Mouse (Mus musculus) cerebral cortex, adult 2 months (tissue): ENCODE data around the gene Cers6.

Source experiments
- WGBS: fragments of 180-500 bp; shearing (Covaris S2); methylation state at CpG from one replicate; pipeline ENCODE4 v1.1.7; 2018; 5-methylcytosine and 5-hydroxymethylcytosine counted together

Cers6 gene

DNA sequence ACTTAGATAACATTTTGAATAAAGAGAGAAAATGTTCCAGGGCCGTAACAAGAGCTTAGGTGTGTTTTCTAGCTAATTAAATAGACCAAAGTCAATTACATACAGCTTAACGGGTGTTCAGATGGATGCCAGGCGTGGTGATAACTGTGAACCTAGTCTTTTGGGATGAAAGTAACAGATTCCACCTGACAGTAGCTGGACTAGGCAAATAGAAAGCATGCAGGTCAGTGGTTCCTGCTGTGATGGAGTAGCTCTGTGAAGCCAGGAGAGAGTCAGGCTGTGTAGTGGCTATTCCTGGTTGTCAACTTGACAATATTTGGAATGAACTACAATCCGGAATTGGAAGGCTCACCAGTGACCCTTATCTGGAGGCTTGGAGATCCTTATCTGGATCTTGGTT, 56.3 kb downstream of the Cers6 start:
- WGBS, result 87% methylated on average over 4 of the region's 4 CpGs

DNA sequence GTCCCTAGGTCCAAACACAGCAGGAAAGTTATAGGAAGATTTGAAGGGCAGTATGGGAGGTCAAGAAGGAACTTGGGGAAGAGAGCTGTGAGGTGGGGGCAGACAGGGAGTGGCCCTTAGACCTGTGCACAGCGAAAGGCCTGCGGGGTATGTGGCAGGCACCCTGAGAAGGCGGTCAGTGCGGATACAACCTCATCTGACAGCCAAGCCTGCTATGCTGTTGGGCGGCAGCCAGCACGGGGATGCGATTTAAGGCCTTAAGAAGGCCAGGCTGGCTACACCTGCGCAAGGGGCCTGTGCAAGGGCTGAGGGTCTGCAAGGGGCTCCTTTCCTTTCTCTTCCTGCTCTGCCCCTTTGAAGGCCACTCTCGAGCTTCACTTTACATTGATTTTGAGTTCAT, 63.1 kb downstream of the Cers6 start:
- 79% methylated on average over 9 of the region's 9 CpGs for WGBS

DNA sequence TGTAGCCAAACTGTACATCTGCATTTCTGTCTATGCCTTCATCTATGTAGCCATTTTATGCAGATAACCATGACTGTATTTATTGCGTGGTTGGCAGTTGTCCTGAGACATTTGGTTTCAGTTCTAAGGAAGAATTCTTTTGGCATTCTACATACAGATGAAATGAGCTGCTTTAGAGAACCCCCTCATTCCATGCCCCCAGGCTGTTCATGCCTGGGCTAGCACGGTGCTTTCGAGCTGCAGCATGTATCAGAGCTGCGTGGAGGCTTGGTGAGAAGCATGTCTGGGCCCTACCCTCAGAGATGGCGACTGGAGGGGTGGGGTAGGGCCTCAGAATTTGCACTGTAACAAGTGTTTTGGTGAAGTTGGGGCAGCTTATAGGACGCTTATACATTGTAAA, 64.3 kb downstream of the Cers6 start:
- WGBS, result 55% methylated on average over 6 of the region's 6 CpGs

DNA sequence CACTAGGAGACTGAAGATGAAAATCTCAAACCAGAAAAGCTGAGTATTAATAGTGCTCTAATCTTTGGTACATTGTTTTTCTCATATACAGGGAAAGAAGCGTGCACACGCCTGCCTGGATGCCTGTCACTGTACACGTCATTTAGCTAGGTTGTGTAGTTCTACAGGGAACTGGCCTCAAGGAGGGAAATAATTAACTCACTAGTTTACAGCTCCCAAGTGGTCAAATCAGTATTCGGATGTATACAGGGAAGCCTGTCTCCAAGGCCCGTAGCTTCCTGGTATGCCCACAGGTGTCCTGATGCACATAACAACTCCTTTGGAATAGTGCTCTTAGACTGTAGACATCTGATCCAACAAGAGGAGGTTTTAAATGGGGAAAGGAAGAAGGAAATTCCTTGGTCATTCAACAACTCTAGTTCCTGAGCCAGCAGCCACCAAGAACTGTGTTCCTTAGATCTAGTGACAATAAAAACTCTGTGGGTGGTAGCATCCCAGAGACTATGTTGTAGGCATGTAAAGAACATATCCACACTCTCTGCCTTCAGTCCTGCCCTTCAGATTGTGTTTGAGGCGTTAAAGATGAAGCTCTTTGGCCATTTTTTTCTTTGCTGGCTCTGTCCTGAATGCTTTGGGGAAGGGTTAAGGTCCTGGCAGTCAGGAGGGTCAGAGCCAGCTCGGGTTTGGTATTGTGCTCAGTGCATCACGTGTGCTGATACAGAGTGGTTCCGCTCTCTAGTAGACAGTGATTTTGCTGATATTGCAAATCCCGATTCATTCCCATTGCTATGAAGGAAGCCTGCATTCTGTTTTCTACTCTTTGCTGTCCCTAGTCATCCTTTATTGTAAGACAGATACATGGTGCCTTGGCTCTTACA, 65.9 kb downstream of the Cers6 start:
- WGBS, result 88% methylated on average over 10 of the region's 10 CpGs

DNA sequence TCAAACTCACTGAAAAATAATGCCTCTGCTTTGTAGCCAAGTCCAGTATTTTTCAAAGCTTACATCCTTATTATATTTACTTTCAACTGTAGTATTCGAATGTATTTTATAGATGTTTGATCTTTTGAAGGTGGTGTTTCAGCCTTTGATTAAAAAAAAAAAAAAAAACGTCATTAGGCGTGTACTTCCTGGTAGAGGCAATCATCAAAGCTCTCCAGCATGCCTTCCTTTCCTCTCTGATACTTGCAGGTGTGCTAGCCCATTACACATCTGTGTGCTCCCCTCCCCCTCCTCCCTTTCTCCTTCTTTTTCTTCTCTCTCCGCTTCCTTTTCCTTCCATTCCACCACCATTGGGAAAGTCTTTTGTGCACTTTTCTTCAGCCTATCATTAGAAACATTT, 71.0 kb downstream of the Cers6 start:
- WGBS, result 61% methylated on average over 4 of the region's 4 CpGs

DNA sequence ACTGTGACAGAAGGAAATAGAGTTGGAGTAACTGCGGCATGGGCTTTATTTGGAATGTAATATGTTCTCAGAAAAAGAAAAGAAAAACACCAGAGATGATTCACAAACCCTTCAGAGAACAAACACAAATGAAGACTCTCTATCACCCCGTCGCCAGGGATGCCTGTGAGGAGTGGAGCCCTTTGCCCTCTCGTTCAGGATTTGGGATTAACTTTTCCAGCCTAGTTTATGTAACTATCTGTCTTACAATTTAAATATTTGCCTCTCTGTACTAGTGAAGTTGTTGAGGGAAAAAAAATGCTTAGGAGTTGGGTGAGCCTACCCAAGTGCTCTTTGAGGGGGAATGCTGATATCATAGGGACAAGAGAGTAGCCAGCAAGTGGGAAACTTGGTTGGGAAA, 71.4 kb downstream of the Cers6 start:
- WGBS, result 63% methylated on average over 4 of the region's 4 CpGs

DNA sequence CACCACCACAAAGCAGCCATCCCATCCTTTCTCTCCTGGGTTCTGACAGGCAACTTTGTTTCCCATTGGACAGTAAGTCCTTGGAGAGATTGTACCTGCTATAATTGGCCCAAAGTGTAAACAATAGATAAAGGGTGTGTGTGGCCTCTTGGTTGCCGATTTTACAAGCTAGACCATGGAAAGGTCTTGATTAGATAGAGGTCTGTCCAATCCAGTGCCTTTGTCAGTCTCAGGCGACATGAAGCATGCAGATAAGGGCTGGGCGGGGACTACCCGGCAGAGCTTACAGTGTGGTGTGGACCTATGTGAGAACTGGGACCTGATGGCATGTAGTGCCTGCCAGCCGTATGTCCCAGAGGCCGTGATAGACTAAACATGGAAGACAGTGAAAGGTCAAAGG, 73.4 kb downstream of the Cers6 start:
- WGBS, result 78% methylated on average over 6 of the region's 6 CpGs

DNA sequence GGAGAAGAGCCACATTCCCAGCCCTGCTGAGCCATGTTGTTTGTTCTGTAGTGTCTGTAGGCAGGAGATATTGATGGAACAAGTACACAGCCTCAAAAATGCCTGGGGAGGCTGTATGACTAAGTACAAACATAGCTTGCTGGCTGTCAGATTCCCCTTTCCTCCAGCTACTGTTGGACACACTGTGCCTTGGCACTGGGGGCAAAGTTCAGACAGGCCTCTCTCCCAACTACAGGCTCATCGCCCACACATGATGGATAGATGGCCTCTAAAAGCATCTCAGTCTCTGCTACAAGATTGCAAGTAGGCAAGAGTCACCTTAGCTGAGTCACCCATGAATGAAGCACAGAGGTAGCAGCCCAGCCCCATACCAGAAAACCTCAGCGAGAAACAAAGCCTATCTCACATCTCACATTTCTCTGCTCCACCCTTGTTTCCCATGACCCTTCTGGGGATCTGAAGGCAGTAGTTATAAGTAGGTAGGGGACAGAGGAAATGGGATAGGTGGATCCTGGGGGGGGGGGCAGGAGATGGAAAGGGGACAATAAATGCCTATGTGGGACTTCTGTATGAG, 74.6 kb downstream of the Cers6 start:
- WGBS, result 81% methylated on average over 2 of the region's 2 CpGs

DNA sequence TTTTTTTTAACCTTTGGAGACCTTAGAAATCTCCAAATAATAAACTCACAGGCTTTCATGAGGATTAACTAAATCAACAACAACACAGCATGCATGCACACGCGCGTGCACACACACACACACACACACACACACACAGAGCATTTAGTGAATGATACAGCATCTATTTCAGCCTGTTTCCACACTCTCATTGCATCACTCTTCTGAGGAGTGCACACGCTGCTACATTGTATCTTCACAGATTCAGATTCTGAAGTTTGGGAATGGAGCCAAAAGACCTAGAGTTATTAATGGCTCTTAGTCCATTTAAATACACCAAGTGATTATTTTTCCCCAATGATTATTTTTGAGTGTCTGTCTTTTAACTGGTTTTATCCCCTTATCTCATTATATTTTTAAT, 75.5 kb downstream of the Cers6 start:
- 90% methylated on average over 4 of the region's 4 CpGs for WGBS

DNA sequence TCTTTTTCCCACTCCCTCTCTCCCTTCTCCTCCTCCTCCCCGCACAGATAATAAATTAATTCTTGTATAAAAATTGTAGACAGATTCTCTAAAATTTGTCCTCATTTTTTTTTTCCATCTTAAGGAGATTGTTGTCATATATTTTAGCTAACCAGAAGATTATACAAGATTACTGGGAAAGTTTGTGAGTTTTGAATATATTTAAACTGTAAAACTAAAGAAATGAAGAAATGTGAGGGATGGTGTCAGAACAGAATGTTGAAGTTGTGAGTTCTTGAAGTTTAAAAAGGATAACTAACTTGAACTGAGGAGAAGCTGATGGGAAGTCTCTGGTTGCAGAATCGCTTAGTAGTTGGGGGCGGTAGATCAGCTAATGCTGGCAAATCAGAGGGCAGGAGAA, 76.6 kb downstream of the Cers6 start:
- 66% methylated on average over 3 of the region's 3 CpGs for WGBS

DNA sequence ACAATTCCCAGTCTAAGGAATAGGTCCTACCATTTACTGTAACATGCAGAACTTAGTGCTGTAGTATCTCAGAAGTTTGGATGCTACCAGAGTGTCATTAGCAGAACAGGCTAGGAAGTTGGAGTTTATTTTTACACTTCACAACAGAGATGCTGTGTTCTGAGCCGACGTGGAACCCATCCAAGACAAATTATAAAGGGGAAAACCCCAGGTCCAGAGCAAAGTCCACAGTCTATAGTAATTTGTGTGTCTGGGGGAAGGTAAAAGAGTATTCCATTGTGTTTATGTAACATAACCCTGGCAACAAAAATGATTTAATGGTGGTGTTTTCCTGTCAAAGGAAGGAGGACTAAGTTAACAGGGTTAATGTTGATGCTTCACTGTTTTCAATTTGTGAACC, 83.7 kb downstream of the Cers6 start:
- 63% methylated on average over 2 of the region's 2 CpGs for WGBS

DNA sequence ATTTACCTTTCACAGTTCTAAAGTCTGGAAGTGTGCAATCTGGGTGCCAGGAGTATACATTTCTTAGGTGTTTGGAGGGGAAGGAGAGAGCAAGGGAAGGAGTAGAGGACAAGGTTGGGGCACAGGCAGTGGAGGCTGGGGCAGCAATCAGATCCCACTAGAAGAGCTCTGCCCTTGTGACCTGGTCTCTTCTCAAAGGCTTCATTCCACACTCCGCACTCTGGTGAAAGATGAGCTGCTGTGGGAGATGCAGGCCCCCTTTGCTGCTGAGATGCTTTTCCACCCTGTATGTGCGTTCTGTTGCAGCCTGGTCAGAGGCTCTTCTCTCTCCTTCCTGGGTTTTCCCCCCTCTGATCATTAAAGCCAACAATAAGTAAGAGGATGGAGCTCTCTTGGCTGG, 84.7 kb downstream of the Cers6 start:
- WGBS, result 98% methylated on average over 2 of the region's 2 CpGs

DNA sequence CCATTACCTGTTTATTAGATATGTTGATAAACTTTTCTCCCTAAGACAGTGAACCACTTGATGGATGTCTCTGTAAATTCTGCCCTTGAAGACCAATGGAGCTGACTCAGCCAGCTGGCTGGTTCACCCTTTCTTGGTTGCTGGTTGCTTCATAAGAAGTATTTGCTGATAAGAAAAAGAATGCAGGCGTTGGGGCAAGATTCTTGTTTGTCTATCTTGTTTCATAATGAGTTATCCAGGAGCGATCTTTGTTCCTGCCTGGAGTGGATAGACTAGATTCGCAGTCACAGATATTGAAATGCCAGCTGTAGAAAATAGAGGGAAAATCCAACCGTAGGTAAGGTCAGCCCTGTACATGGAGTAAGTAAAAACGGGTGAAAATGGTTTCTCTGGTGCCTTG, 85.6 kb downstream of the Cers6 start:
- WGBS, result 94% methylated on average over 5 of the region's 5 CpGs

DNA sequence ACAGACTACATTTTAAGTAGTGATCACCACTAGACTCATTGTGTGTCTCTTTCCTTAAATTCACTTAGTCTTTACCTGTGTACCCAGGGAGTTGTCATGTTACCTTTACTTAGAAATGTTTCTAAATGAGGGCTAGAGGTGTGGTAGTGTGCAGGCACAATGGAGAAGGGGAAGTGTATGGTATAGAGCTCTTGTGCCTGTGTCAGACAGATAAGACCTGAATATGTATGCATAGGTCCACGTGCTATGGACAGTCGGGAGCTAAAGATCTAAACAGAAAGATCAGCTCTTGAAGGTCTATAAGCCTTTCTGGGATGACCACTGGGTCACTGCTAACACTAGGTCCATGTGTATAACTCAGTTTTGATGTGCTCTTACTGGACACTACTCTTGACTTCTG, 87.9 kb downstream of the Cers6 start:
- WGBS, result 94% methylated on average over 2 of the region's 2 CpGs

DNA sequence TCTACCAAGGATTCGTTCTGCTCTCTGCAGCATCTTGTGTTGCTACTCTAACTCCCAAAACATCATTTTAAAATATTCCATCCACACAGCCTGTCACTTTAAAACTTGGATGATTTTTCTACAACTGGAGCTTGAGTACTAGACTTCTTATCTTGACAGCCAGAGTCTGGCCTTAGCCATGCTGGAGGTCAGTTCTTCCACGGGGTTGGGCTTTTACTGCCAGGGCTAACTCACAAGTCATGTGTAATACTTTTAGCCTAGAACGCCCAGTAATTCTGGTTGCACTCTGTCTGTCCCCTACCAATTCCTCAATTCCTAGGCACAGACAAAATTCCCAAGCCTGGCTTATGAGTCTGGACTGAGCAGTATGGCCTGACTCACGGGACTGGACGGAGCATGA, 88.5 kb downstream of the Cers6 start:
- 82% methylated on average over 5 of the region's 5 CpGs for WGBS

DNA sequence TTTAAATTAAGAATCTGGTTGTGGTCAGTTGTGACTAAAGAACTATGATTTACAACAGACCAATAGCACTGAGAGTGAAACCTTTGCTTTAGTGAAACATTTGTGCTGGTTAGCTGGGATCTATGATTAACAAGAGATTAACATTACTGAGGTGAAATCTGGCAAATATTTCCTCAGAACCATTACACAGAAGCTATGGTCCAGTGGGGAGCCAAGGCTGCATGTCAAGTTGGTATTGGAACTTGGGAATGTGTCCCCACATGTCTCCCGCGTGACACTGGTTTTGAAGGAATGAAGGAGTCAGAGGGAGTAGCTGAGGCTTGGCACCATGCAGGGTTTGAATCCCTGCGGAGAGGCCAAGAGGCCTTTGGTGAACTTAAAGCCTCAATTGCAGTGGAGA, 90.5 kb downstream of the Cers6 start:
- WGBS, result 94% methylated on average over 3 of the region's 3 CpGs

DNA sequence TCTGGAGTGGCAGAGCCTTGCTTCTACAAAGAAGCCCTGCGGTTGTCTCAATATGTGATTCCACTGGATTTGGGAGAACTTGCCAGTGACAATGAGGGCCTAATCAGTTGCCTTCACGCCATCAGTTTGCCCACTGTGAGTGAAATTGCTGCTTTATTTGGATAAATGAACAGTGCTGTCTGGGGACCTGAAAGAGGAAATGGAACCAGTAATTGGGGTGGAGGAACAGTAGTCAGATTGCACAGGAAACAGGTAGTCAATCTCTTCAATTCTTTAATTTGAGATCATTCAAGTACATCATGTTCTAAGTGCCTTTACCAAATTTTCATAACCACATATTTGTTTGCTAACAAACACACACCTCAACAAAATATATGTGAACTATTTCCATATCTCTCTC, 92.4 kb downstream of the Cers6 start:
- 87% methylated on average over 2 of the region's 2 CpGs for WGBS

DNA sequence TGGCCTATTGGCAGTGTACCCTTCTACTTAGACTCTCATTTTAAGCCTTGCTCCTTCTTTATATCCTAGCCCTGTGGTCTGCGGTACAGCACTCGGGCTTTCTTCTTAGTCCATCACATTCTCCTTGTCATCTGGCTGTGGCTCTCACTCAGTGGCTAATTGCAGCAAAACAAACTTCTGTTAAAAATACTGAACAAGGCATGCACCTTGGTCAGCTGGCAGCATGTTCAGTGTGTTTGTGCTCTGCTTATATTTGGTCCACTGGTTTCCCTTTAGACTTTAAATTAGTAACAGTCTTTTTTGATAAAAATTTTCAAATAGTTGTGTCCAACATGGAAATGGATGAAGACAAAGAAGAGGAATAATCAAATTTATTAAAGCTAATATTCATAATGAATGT, 94.3 kb downstream of the Cers6 start:
- WGBS, result 87% methylated on average over 2 of the region's 2 CpGs

DNA sequence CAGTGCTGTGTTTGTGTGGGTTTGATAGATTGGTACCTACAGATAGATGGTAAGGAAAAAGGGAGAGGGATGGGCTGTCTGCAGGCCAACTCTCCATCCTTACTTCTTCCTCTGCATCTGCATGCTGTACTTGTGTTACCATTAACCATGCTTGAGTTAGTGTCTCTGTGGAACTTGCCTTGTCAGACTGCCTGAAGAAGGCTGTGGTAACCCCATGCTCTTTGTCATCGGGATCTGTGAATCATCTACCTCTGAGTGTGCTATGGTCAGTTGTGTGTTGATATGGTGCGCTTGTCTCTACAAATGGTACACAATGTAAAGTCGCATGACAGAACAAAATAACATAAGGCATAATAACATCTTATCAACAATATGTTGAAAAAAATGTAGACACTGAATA, 94.9 kb downstream of the Cers6 start:
- 97% methylated on average over 3 of the region's 3 CpGs for WGBS

DNA sequence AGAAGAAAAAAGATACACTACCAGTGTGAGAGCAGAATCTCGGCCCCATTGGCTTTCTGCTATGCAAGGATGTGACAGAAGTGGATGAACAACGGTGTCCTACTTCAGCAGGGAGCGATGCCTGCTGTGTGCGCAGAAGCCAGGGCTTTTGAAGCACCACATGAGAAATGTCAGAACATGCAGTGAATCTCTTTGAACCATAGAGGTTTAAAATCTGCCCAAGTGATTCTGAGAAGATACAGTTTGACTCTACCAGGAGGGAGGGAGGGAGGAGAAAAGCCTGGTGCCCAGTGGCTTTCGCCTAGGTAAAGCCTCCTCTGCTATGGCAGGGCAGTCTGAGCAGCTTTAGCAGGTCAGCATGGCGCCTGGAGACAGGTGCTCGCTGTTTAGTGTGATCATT, 96.6 kb downstream of the Cers6 start:
- 51% methylated on average over 7 of the region's 7 CpGs for WGBS

DNA sequence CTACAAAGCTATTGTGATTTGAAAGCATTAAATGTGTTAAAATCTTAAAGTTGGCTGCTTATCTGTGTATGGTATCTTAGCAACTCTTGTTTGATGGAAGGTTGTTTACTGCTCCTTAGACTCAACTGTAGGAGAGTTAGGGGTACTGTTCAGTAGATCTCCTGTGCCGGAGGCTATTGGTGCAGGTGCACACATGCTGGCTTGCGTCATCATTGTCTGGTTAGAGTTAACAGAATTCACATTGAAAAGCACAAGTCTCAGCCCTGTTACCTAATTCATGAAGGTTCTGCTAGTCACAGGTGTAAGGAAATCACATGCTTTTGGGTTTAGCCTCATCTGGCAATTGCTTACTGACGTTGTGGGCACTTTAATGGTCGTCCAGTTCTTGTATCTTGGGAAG, 98.3 kb downstream of the Cers6 start:
- WGBS, result 84% methylated on average over 4 of the region's 4 CpGs

DNA sequence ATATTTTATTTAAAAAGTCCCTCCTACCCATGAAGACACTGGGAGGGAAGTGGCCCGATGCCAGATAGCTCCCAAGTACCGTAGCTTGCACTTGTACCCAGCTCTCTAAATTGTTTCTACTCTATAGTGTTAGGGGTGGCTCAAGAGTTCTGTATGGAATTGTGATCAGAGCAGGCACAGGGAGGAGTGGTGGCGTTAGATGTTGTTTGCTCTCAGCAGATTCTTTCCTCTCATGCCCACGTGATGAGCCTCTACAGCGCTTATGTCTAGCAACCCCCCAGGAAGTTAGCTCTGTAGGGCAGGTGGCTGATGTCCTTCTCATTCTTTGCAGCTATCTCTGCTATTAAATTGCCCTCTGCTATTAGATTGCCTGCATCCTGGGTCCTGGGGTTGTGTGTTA, 98.8 kb downstream of the Cers6 start:
- WGBS, result 73% methylated on average over 5 of the region's 5 CpGs

DNA sequence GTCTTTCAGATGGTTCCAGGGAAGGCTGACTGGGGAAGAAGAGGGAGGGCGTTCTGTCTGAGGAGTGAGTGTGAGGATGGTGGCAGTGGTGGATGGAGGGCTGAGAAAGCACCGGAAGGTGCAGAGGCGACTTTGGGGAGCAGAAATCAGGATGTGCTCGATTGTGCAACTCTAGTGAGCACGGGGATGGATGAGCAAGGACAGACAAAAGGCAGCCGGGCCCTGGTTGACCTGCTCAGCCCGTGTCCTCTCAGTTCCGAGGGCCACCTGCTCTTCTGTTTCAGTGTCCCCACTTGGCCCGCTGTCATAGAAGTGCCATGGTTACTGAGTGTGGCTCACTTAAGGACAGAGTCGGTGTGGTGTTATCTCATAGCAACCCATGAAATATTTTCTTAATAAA, 99.4 kb downstream of the Cers6 start:
- WGBS, result 84% methylated on average over 10 of the region's 10 CpGs

DNA sequence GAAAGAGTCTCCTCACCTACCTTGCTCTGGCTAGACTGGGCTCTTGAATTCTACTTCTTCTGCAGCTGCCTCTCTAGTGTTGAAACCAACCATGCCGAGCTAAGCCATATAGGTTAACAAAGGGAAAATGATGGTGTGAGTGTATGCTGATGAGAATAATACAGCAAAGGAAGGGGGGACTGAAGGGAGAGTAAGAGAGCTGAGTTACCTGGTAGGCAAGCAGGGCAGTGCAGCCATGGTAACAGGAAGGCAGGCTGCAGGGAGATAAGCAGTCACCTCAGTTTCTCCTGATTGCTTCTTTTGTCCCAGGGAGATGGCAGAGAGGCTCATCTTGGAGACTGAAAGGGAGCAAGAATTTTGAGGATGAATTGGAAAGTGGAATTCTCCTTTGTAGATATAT, 105.1 kb downstream of the Cers6 start:
- 93% methylated on average over 1 of the region's 1 CpGs for WGBS
